Mouse (Mus musculus) hindbrain, postnatal 0 days (tissue): ENCODE data around the gene Sgpl1. TPM values are rescaled to one million over a fixed set of nuclear protein-coding genes. Genes with fewer than 3 reads are reported as not detected.

Experiments used
- ATAC-seq: fragments of 200-750 bp; cut with Nextera tagmentation; 2 replicates; pipeline ENCODE4 v1.8.0; 2017; ENCODE audit warnings: mild to moderate bottlenecking, moderate TSS enrichment, moderate library complexity
- DNase-seq: peaks from one replicate; pipeline ENCODE4 v3.0.0-alpha.2; 2015; ENCODE audit warnings: low spot score
- H3K27ac ChIP-seq: fragments of 300-500 bp; sonication (generic); 2 replicates; pipeline ENCODE4 v1.5.1; 2014; ENCODE audit warnings: mild to moderate bottlenecking
- H3K27me3 ChIP-seq: fragments of 300-500 bp; sonication (generic); 2 replicates; pipeline ENCODE4 v1.6.1; 2014; ENCODE audit warnings: low read length, mixed read lengths; ENCODE audit not compliant: insufficient read depth
- H3K36me3 ChIP-seq: fragments of 300-500 bp; sonication (generic); 2 replicates; pipeline ENCODE4 v1.6.1; 2014; ENCODE audit warnings: low read length, mixed read lengths; ENCODE audit not compliant: insufficient read depth
- H3K4me1 ChIP-seq: fragments of 300-500 bp; sonication (generic); 2 replicates; pipeline ENCODE4 v1.6.1; 2014; ENCODE audit warnings: antibody characterized with exemption, low read length, mixed read lengths; ENCODE audit not compliant: insufficient read depth
- H3K4me2 ChIP-seq: fragments of 300-500 bp; sonication (generic); 2 replicates; pipeline ENCODE4 v1.6.1; 2014; ENCODE audit warnings: low read depth, mild to moderate bottlenecking, low read length, moderate library complexity, mixed read lengths
- H3K4me3 ChIP-seq: fragments of 300-500 bp; sonication (generic); 2 replicates; pipeline ENCODE4 v1.5.1; 2014; ENCODE audit warnings: low read length
- H3K9ac ChIP-seq: fragments of 300-500 bp; sonication (generic); replicated peaks from 2 replicates; pipeline ENCODE4 v1.6.1; 2014; ENCODE audit warnings: mild to moderate bottlenecking, low read length, moderate library complexity, mixed read lengths
- H3K9me3 ChIP-seq: fragments of 300-500 bp; sonication (generic); 2 replicates; pipeline ENCODE4 v1.6.1; 2016; ENCODE audit warnings: low read length, mixed read lengths
- CTCF ChIP-seq: IDR thresholded peaks from 2 replicates; pipeline ENCODE4 v1.5.1; 2016; ENCODE audit warnings: antibody characterized with exemption, control low read depth, low read depth
- WGBS: fragments of 180-500 bp; shearing (Covaris S2); extraction: QIAGEN DNeasy Blood & Tissue Kit; methylation state at CpG from one replicate; pipeline ENCODE4 v1.1.7; 2014; 5-methylcytosine and 5-hydroxymethylcytosine counted together
- polyA plus RNA-seq: library from polyadenylated mRNA; unstranded; fragments of >200 nt; fragmentation: Nextera tagmentation; extraction: Ambion mirVana; gene quantifications from 2 replicates; pipeline ENCODE4 v1.2.1, GENCODE M21; 2015
- total RNA-seq: library from RNA; depleted of rRNA; stranded (reverse); fragments of >200 nt; gene quantifications from 2 replicates; pipeline ENCODE4 v1.2.3, GENCODE M21; 2014

The Sgpl1 gene
- total and polyA plus RNA-seq, 2 experiments from 2014 or later: 36.8 to 52.1 TPM

- Histone ChIP-seq H3K27ac (no peak within 1 kb of the TSS; the same call in 1 of the 2 replicates), H3K27me3 (no peaks in the 10 kb centered on the region), H3K36me3 (no peaks in the 10 kb centered on the region), H3K9me3 (no peaks in the 10 kb centered on the region), H3K4me2 (peak within 1 kb of the TSS; percentile 63), H3K4me1 (peaks cover 5% of the 10 kb centered on the region; the same call in 1 of the 2 replicates), H3K9ac (peak within 1 kb of the TSS; percentile 50), H3K4me3 (peak within 1 kb of the TSS; percentile 27)
- WGBS: 19% methylated on average over 19 of the region's 33 CpGs
- peak; percentile 54 for ATAC-seq
- DNase-seq: peak; percentile 59
- TF ChIP-seq CTCF: peak; percentile 30
Measured at GRCm38 (mm10) chr10:61089170-61090142, 58.0 kb downstream of the Sgpl1 start, which contains the start of gene Pcbd1. TSS of gene Pcbd1 (plus strand) at chr10:61089331.

GRCm38 (mm10) chr10:61088468-61088867 is 59.0 kb downstream of the Sgpl1 start:
- DNase-seq: peak; percentile 58
- Histone ChIP-seq H3K9ac (no peak overlapping the region), H3K4me2 (no peak overlapping the region)

GRCm38 (mm10) chr10:61086502-61086901 is 61.0 kb downstream of the Sgpl1 start:
- H3K9me3 ChIP-seq: no peaks in the 10 kb centered on the region
- H3K4me2 ChIP-seq: no peak overlapping the region
- H3K27ac ChIP-seq: no peak overlapping the region
- TF ChIP-seq CTCF: no peak
- WGBS: 28% methylated on average over 3 of the region's 3 CpGs
- H3K27me3 ChIP-seq: no peaks in the 10 kb centered on the region
- no peaks in the 10 kb centered on the region for H3K36me3 ChIP-seq
- ATAC-seq (peak; percentile 73), DNase-seq (peak; percentile 75)
- H3K4me3 ChIP-seq: no peak overlapping the region
- peaks cover 5% of the 10 kb centered on the region; the same call in 1 of the 2 replicates for H3K4me1 ChIP-seq
- H3K9ac ChIP-seq: no peak overlapping the region

More at GRCm38 (mm10) chr10:61088468-61088867, 59.0 kb downstream of the Sgpl1 start:
- H3K9me3 ChIP-seq: no peaks in the 10 kb centered on the region
- no peak overlapping the region for H3K4me3 ChIP-seq
- H3K36me3 ChIP-seq: no peaks in the 10 kb centered on the region
- H3K4me1 ChIP-seq: peaks cover 5% of the 10 kb centered on the region; the same call in 1 of the 2 replicates
- WGBS: 90% methylated on average over 3 of the region's 3 CpGs
- no peak for ATAC-seq
- TF ChIP-seq CTCF: no peak
- H3K27ac ChIP-seq: no peak overlapping the region
- no peaks in the 10 kb centered on the region for H3K27me3 ChIP-seq

GRCm38 (mm10) chr10:61085364-61085763 is 62.1 kb downstream of the Sgpl1 start:
- ATAC-seq: no peak
- Histone ChIP-seq H3K4me2 (no peak overlapping the region), H3K27me3 (no peaks in the 10 kb centered on the region), H3K27ac (no peak overlapping the region), H3K4me1 (peaks cover 5% of the 10 kb centered on the region; the same call in 1 of the 2 replicates), H3K9ac (no peak overlapping the region), H3K4me3 (no peak overlapping the region), H3K9me3 (no peaks in the 10 kb centered on the region), H3K36me3 (no peaks in the 10 kb centered on the region)
- no peak for DNase-seq
- WGBS: 91% methylated on average over 2 of the region's 2 CpGs
- TF ChIP-seq CTCF: no peak

- Histone ChIP-seq H3K9me3 (no peaks in the 10 kb centered on the region), H3K4me1 (no peaks in the 10 kb centered on the region), H3K27ac (no peak overlapping the region), H3K36me3 (no peaks in the 10 kb centered on the region), H3K9ac (no peak overlapping the region), H3K27me3 (no peaks in the 10 kb centered on the region), H3K4me2 (no peak overlapping the region), H3K4me3 (no peak overlapping the region)
- ATAC-seq: no peak
- TF ChIP-seq CTCF: no peak
- no peak for DNase-seq
- WGBS: 80% methylated on average over 11 of the region's 11 CpGs
Measured at GRCm38 (mm10) chr10:61080931-61081255, 66.6 kb downstream of the Sgpl1 start.

- Histone ChIP-seq H3K27ac (peak overlapping the region; percentile 32; the same call in 1 of the 2 replicates), H3K27me3 (no peaks in the 10 kb centered on the region), H3K4me2 (peak overlapping the region; percentile 43), H3K9me3 (no peaks in the 10 kb centered on the region), H3K4me3 (no peak overlapping the region), H3K36me3 (no peaks in the 10 kb centered on the region), H3K9ac (no peak overlapping the region), H3K4me1 (no peaks in the 10 kb centered on the region)
- DNase-seq (peak; percentile 89), ATAC-seq (peak; percentile 96)
- 43% methylated on average over 14 of the region's 14 CpGs for WGBS
- TF ChIP-seq CTCF: no peak
Measured at GRCm38 (mm10) chr10:61080227-61080930, 67.1 kb downstream of the Sgpl1 start.
